Mouse (Mus musculus) lung, postnatal 0 days (tissue): ENCODE results near the gene Hs3st6.

Experiments used
- CTCF ChIP-seq: IDR thresholded peaks from 2 replicates; pipeline ENCODE4 v1.5.1; 2016; ENCODE audit warnings: antibody characterized with exemption, mild to moderate bottlenecking
- EP300 ChIP-seq: IDR thresholded peaks from 2 replicates; pipeline ENCODE4 v1.6.1; 2016; ENCODE audit warnings: antibody characterized with exemption, mild to moderate bottlenecking, control low read depth

GRCm38 (mm10) chr17:24798229-24798628 lies 45.4 kb downstream of the Hs3st6 start:
- TF ChIP-seq EP300 (no peak), CTCF (no peak)
